Mouse (Mus musculus): ENCODE data around the gene Odf3b. TPM values are rescaled to one million over a fixed set of nuclear protein-coding genes. Genes with fewer than 3 reads are reported as not detected.

The Odf3b gene
- total RNA-seq, 2 experiments from 2014 or later = not detected

DNA sequence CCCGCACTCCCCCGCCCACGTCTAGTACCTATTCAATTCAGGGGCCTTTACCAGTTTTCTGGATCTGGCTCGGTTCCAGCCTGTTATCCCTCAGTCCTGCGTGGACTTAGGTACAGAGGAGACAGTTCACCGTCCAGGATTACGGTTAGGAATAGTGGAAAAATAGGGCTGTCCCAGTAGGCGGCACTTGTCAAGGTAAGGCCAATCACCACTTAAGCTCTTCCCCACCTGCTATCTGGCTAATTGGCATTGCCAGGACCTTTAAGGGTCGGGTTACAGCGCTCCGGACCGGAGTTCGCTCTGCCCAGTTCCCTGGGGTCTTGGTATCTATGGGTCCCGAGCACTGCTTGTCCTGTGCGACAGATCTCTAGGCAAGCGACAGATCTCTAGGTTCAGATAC lies 2.1 kb downstream of the Odf3b start, which contains the start of gene Tymp:
Gene Tymp (minus strand): TSS at position 83 of the 400 bp plus-strand sequence.
- ATAC-seq (replicated peaks; ENCODE audit: low FRiP score, poor library complexity, severe bottlenecking) = no peak

DNA sequence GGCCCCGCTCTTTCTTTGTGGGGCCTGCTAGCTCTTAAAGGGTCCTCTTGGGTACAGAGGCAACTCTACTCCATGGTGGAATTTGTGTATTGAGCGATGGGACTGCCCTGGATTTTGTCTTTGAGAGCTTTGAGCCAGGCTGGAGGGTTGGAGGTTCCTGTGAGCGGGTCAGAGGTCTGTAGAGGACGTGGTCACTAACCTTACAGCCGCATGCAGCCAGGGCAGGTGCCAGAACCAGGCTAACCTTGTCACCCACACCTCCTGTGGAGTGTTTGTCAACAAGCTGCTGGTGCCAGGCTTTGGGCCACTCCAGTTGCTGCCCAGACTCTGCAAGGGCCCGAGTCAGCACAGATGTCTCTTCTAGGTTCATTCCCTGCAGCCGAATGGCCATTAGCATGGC lies 3.0 kb downstream of the Odf3b start:
- ATAC-seq (replicated peaks; ENCODE audit: low FRiP score, poor library complexity, severe bottlenecking) = no peak

DNA sequence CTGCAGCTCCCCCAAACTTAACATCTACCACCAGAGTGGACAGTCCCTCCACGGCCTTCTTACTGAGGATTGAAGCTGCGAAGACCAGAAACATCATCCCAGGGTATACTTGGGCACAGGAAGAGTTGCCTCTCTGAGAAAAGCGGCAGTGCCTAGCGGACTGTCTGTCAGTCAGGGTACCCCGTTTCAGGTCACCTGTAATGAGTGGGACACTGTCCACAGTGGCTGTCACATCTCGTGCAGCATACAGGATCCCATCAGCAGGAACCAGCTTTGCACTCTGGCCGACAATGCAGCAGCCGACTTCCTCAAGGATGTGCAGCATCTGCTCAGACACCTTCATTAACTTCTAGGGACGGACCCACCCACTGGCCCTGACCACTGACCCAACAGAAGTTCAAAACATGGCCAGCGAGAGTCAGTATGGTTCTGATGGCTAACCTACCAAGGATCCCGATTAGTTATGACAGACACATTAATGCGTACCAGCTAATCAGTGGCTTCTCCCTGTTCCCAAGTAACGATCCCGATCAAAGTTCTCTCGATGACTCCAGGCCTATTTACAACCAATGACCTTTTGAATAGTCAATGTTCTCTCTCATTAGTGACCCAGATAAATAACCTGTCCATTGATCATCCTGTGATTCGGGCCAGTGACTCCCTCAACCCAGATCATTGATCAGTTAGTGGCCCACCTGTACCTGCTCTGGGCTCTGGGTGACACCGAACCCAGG lies 4.1 kb downstream of the Odf3b start:
- no peak for ATAC-seq (replicated peaks; ENCODE audit: low FRiP score, poor library complexity, severe bottlenecking)

DNA sequence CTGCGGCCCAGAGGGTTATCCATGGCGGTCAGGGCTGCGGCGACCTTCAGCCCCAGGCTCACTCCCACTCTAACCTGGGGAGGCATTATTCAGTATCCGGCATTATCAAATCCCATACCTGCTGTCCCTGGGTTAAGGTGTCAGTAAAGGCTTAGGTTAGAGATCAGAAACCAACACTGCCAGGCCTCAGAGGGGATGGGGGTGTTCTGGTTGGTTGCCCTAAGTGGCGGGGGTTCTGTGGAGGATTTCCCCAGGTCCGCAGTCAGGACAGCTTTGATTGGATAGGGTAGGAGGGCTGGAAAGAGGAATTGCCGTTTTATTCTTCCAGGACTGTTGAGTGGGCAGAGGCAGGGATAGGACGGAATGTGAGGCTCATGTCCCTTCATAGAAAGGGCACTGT lies 4.7 kb downstream of the Odf3b start:
- no peak for ATAC-seq (replicated peaks; ENCODE audit: low FRiP score, poor library complexity, severe bottlenecking)

DNA sequence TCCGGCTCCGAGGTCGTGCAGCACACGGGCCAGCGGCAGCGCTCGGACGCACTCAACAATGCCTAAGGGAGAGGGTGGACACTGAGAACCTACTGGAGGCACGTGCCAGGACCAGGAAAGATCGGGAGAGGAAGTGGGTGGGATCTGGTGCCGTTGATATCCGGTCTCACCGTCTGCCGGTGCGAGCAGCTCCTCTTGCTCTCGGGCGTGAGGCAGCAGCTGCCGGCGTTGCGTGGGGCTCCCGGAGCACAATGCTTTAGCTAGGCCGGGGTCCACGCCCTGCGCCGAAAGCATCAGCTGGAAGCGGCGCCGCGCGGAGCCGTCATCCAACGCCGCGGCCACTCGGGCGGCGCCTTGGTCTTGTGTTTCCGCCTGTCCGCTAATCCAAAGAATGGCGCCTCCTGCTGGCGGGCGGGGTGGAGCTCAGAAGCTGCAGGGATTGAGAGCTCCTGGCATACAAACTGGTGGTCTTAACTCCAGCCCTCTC lies 5.3 kb downstream of the Odf3b start, which contains the start of gene Sco2:
Gene Sco2 (minus strand): TSS at position 85 of the 487 bp plus-strand sequence.
- ATAC-seq (replicated peaks; ENCODE audit: low FRiP score, poor library complexity, severe bottlenecking) = peak; percentile 69

DNA sequence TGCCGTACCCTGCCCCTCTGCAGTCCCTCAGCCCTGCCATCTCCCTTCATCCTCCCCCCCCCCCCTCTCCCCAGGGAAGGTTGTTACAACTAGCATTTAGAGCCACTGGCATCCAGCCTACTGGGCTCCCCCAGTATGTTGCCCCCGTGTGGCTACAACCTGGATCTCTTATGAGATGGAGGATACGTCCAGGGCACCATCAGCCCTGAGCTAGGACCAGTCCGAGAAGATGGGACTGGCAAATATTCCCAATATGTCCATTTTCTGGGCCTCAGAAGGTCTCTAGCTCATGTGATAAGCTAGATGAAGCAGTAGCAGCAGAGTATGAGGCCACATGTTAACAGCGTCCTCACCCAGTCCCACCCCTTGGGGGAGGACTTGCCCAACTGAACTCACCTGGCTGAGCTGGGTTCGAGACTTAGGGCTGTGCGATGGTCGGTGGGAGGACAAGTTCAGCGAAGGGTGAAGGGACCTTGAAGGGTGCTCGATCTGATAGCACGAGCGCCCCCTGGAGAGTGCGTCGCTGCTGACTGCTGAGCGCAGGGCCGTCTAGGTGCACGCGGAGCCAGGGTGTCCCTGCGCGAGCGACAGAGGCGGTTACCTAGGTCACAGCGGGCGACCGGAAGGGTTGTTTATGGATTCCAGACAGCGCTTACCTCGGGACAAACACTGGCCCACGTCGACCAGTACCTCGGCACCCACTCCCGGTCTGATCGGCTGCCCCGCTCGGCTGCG lies 5.9 kb downstream of the Odf3b start:
- ATAC-seq (replicated peaks; ENCODE audit: low FRiP score, poor library complexity, severe bottlenecking) = peak; percentile 79

DNA sequence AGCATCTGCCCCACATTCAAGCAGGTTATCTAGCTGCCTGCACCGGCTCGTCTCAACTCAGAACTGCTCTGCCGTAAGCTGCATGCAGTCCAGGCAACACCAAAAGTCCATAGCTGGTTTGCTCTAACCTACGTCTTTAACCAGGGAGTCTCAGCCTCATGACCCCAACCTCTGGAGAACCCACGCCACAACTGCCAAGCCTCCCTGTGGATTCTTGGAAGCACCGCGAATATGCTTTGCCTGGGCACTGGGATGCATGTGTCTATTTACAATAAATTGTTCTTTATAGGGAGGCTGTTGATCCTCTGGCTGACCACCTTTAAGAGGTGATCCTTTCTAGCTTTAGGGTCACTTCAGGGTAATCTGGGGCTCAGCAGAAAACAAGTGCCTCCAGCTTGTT lies 6.5 kb downstream of the Odf3b start:
- ATAC-seq (replicated peaks; ENCODE audit: low FRiP score, poor library complexity, severe bottlenecking) = no peak

DNA sequence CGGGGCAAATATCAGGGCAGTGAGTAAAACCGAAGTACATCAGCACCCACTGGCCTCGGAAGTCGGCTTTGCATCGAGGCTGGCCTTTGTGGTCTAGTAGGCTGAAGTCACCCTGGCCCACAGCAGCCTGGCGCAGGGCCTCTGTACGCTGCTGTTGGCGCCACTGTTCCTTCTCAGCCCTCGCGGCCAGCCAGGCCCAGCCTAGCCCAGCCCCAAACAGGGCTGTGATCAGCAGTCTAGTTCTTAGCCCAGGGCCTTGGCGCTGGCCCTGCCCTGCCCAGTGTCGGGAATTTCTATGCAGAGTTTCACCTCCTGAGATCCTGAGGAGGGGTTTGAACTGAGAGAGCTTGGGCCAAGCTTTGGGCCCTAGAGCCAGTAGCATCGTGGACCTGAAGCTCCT lies 7.0 kb downstream of the Odf3b start:
- no peak for ATAC-seq (replicated peaks; ENCODE audit: low FRiP score, poor library complexity, severe bottlenecking)

DNA sequence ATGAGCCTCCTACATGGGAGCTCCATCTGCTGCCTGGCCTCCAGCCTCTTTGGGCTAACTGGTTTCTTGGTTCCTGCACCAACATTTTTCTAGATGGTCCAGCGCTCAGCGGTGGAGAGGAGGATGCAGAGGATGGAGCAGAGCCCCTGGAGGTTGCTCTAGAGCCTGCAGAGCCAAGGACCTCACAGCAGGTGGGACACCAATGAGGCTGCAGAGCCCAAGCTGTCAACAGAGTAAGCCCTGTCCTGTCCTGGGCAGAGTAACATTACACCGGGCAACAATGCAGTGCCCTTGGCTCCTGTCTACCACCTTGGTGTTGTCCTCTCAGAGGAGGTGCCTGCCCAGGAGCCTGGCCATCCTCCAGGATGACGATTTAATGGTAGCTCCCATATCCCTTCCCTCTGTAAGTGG lies 13.9 kb downstream of the Odf3b start:
- ATAC-seq (replicated peaks; ENCODE audit: low FRiP score, poor library complexity, severe bottlenecking) = no peak

DNA sequence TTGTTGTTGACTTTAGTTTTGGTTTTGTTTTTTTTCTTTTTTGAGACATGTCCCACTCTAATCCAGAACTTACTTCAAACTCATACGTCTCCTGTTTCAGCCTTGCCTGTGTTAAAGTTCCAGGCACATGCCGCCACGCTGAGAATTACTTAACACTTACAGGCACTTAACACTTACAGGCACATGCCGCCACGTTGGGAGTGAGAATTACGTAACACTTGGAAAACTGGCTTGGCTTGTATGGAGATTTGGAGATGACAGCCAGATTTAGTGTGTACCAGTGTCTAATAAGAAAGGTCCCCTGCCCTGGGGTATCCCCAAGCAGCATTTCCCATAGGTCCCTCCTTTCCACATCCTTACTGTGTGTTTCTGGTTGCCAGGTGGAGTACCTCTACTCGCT lies 16.0 kb downstream of the Odf3b start:
- no peak for ATAC-seq (replicated peaks; ENCODE audit: low FRiP score, poor library complexity, severe bottlenecking)

DNA sequence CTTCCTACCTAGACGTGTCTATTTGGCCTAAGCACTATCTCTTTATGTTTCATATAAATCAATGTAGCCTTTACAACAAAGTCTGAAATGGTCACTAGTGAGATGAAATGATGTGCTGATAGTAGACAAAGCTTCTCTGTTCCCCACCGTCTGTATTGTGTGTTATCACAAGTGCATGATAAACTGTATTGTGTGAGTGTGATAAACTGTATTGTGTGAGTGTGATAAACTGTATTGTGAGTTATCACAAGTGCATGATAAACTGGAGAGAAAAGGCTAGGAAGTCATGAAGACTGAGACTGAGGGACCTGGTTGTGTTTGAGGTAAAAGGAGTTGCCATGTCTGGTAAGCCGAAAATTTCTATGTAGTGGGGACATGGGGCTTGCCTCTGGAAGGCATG lies 20.3 kb downstream of the Odf3b start:
- ATAC-seq (replicated peaks; ENCODE audit: low FRiP score, poor library complexity, severe bottlenecking) = no peak

DNA sequence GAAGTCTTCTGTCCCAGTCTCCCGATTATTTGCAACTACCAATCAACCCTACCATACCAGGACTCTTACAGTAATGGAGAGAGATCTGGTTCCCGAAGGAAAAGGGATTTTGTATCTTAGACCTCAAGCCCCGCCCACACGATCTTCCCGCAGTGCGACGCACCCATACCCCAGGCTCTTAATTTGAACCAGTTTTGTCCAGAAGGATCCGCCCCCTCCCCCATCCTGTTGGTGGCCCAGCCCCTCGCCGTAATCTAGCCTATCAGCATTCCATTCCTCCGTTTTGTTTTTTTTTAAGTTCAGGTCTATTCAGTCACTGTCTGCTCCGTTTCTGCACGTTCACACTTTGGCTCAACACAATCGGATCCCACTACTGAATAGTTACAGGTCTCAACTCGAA lies 22.7 kb downstream of the Odf3b start:
- peak; percentile 71 for ATAC-seq (replicated peaks; ENCODE audit: low FRiP score, poor library complexity, severe bottlenecking)

DNA sequence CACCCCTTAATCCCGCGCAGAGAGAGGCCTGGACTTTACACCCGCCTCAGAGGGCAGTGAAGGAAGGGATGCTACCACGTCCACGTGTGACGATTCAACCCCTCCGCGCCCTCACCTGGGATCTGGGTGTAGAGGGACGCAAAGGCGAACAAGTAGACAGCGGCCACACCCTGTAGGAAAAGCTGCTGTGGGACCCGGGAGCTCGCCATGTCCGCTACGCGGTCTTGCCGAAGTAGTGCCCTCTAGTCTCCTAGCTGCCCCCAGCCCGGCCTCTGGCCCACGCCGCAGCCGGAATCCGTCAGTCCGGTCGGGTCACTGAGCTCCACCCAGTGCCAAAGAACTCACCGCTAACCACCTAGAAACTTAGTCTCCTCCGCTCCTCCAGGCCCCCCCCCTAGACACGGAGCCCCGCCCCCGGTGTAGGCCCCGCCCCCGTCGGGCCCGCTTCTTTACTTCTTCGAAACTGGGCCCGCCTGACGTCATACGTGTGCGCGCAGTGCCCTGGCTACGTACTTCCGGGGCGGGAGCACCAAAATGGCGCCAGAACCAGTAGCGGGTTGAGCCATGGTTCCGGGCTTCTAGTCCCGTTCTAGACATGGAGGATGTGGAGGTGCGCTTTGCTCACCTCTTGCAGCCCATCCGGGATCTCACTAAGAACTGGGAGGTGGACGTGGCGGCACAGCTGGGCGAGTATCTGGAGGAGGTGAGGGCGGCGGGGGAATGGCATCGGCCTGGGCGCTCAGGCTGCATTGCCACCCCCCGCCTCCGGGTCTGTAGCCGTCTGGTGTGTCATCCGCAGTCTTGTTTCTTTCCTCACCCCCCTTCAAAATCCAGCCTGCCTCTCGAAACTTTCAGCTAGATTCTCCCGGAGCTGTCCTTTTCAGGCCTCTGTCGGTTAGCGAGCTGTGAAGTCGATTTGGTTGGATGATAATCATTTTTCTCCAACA lies 23.6 kb downstream of the Odf3b start, which contains the start of the genes Lmf2 and Ncaph2:
Gene Lmf2 (minus strand): TSS at position 419 of the 947 bp plus-strand sequence.
Gene Ncaph2 (plus strand): TSS at position 479 of the 947 bp plus-strand sequence.
- ATAC-seq (replicated peaks; ENCODE audit: low FRiP score, poor library complexity, severe bottlenecking) = peak; percentile 79

DNA sequence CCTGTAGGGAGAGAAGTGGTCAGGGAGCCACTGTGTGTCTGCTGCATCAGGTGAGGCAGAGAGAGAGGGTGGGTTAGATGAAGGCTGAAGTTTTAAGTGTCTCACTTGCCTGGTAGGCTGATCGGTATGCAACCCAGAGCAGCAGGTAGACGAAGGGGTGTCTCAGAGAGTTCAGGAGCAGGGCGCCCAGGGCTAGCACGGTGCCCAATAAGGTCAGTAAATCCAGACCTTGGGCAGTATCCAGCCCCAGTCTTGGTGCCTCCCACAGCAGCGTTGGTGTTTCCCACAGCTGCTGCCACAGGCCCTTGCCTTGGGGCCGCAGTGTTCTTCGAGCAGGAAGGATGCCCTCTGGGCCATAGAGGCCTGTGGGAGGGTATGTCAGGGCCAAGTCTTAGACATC lies 24.6 kb downstream of the Odf3b start:
- ATAC-seq (replicated peaks; ENCODE audit: low FRiP score, poor library complexity, severe bottlenecking) = no peak

DNA sequence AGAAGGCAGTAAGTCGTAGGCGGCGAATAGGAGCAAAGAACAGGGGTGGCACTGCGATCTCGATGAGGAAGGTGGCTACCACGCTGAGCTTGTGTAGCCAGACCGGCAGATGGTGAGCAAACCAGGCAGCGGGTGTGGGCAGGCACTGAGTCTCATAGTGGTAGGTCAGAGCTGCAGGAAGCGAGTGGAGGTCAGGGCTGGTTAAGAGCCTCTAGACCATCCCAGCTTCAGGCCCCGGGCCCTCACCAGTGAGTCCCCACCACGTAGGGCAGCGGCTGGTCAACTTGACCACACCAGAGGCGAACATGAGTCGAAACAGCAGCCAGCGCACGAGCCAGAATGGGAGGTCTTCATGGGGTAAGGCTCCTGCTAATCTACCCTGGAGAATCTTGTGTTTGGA lies 25.2 kb downstream of the Odf3b start:
- no peak for ATAC-seq (replicated peaks; ENCODE audit: low FRiP score, poor library complexity, severe bottlenecking)

DNA sequence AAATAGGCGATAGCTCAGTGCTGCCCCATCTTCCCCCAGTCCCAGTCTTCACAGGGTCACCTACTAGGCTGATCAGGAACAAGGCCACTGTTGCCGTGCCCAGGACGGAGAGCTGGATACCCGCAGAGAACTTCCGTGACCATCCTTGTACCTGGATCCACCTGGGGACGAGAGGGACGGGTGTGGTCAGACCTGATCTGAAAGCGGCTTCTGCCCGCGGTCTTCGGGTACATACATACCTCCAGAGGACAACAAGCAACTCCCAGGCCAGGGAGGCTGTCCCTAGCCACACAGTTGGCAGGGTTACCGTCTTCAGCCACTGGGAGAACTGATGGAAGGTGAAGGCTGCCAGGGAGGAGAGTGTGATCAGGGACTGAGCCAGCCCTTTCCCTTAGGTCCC lies 26.3 kb downstream of the Odf3b start:
- ATAC-seq (replicated peaks; ENCODE audit: low FRiP score, poor library complexity, severe bottlenecking) = no peak

DNA sequence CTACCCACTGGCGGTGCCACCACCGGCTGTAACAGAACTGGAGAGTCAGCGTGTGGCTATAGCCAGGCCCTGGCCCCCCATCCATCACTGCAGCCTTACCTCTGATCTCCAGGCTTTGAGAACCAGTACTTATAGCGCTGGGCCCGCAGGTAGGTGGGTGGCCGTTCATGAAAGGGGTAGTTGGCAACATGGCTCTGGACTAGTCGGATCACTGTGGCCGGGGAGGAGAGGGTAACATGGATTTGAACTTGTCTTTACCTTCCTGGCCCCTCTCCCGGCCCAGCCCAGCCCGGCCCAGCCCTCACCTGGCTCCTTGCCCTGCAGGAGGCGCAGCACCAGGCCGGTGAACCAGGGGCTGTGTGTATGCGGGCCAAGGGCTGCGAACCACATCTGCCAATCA lies 27.0 kb downstream of the Odf3b start:
- ATAC-seq (replicated peaks; ENCODE audit: low FRiP score, poor library complexity, severe bottlenecking) = no peak

DNA sequence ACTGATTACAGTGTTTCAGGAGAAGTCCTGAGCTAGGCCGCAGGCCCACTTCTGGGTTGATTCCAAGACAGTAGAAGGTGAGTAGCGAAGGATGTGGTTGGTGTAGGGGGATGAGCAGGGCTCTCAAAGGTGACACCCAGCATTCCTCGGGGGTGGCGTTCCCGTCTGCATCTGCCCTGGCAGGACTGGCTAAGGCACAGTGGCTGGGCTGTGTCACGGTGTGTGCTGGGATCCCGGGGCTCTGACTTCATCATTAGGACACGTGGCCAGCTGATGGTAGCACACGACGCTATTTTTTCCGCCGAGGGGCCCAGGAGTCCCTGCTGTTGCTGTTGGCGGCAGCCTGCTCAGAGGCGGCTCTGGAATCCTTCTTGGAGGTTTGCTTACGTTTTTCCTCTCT lies 27.8 kb downstream of the Odf3b start:
- no peak for ATAC-seq (replicated peaks; ENCODE audit: low FRiP score, poor library complexity, severe bottlenecking)

DNA sequence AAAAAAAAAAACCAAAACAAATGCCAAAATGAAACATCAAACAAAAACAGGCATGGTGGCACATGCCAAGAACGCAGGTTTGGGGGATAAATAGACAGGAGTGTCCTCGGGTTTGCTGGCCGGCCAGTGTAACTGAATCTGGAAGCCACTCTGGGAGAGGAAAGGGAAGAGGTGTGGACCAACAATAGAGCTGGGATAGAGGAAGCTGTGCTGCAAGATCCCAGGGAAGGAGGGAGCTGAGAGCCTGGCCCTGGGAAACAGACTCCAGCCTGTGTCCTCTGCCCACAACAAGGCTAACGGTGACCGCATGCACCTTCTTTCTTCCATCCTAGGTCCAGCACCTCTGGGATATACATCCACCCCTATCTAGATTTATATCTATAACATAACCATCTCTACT lies 28.6 kb downstream of the Odf3b start:
- ATAC-seq (replicated peaks; ENCODE audit: low FRiP score, poor library complexity, severe bottlenecking) = no peak

DNA sequence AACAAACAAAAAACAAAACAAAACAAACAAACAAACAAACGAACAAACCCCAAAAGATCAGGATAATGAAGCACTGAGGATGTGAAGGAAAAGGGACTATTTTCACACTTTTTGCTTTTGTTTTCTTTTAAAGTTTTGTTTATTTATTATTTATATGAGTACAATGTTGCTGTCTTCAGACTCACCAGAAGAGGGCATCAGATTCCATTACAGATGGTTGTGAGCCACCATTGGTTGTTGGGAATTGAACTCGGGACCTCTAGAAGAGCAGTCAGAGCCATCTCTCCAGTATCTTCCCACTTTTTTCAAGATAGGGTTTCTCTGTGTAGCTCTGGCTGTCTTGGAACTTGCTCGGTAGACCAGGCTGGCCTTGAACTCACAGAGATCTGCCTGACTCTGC lies 35.8 kb downstream of the Odf3b start:
- ATAC-seq (replicated peaks; ENCODE audit: low FRiP score, poor library complexity, severe bottlenecking) = no peak

Measured in erythroid progenitor cell, adult 5-6 weeks (primary cell).